Mouse (Mus musculus): ENCODE measurements at regions not wholly inside any gene's neighbourhood (a gene's known extent, or its start where the extent isn't known, plus 50 kb on each side); places are given as distances from the start of the nearest gene placed in this dataset.
"Not testable (repeated sequence)": the region's sequence is repeated elsewhere in the genome, so short reads cannot be mapped to it uniquely, and the experiment has no call there.

- not testable (repeated sequence) for TF ChIP-seq POLR2A (IDR thresholded peaks at IDR 0.05; ENCODE audit: borderline replicate concordance, extremely low read depth, insufficient read depth, insufficient read length, poor library complexity, severe bottlenecking); CTCF (IDR thresholded peaks at IDR 0.05; ENCODE audit: borderline replicate concordance, extremely low read depth, insufficient read depth, insufficient read length)
Observed at GRCm38 (mm10) chr1:166912195-166912594, 89.0 kb upstream of the Fam78b start.
